Mouse (Mus musculus): Measurements from ENCODE around the gene Trim71. TPM values are rescaled to one million over a fixed set of nuclear protein-coding genes. Genes with fewer than 3 reads are reported as not detected.
"Not testable (repeated sequence)": the region's sequence is repeated elsewhere in the genome, so short reads cannot be mapped to it uniquely, and the experiment has no call there.

Gene Trim71
- polyA plus RNA-seq, 1 experiment: not detected

GRCm38 (mm10) chr9:114525891-114526290 lies 38.3 kb downstream of the Trim71 start:
- no peak for DNase-seq (ENCODE audit: low read depth)

GRCm38 (mm10) chr9:114525073-114525633 lies 39.0 kb downstream of the Trim71 start:
- no peak for DNase-seq (ENCODE audit: low read depth)

GRCm38 (mm10) chr9:114522501-114522900 lies 41.7 kb downstream of the Trim71 start:
- no peak for DNase-seq (ENCODE audit: low read depth)

DNA sequence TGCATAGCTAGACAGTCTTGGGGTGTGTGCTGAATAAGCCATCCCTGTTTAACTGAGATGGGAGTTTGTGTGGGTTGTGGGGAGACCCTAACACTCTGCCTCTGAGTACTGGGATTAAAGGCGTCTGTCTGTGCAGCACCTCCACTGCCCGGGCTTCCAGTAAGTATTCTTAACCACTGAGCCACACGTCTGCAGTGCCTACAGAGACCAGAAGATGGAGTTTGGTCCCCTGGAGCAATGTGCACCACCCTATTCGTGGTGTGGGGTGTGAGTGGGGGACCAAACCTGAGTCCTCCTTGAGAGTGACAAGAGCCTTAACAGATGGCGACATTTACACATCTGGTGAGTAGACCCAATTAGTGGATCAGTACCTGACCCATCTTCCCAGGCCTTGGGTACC lies 42.1 kb downstream of the Trim71 start:
- no peak for DNase-seq (ENCODE audit: low read depth)

DNA sequence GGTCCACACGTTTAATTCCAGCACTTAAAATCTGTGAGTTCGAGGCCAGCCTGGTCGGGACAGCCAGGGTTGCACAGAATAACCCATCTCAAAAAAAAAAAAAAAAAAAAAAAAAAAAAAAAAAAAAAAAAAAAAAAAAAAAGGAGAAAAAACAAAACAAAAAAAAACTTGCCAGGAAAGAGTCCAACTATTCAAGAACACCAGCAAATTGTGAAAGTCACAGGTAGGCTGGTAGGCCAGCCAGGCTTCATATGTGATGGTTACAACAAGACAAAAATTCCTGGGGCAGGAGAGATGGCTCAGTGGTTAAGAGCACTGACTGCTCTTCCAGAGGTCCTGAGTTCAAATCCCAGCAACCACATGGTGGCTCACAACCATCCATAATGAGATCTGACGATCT lies 43.6 kb downstream of the Trim71 start:
- DNase-seq (ENCODE audit: low read depth): not testable (repeated sequence)

GRCm38 (mm10) chr9:114518812-114519477 lies 45.2 kb downstream of the Trim71 start:
- DNase-seq (ENCODE audit: low read depth): no peak

DNA sequence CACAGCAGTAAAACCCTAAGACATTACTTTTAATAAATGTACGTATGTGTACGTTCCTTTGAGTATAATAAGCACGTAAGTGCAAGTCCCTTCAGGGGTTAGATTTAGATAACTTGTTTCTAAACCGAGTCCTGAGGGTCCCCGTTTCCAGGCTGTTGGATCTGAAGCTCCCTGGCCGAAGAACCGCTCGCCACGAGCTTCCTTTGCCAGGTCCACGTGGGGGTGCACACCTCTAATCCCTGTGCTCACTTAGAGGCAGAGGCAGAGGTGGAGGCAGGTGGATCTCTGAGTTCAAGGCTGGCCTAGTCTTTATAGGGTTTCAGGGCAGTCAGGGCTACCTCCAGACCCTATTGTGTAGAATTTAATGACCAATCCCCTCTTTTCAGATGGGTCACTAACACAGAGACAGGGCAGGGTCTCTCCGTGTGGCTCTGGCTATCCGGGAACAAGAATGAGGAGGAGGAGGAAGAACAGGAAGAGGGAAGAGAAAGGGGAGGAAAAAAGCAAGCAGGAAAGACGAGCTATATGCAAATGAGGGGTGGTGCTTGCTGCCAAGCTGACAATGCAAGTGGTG lies 46.2 kb downstream of the Trim71 start:
- no peak for DNase-seq (ENCODE audit: low read depth)

GRCm38 (mm10) chr9:114515364-114515763 lies 48.8 kb downstream of the Trim71 start, which contains the start of gene C130032M10Rik:
C130032M10Rik (plus strand) TSS chr9:114515697.
- no peak for DNase-seq (ENCODE audit: low read depth)

GRCm38 (mm10) chr9:114512831-114513230 lies 51.3 kb downstream of the Trim71 start:
- no peak for DNase-seq (ENCODE audit: low read depth)

DNA sequence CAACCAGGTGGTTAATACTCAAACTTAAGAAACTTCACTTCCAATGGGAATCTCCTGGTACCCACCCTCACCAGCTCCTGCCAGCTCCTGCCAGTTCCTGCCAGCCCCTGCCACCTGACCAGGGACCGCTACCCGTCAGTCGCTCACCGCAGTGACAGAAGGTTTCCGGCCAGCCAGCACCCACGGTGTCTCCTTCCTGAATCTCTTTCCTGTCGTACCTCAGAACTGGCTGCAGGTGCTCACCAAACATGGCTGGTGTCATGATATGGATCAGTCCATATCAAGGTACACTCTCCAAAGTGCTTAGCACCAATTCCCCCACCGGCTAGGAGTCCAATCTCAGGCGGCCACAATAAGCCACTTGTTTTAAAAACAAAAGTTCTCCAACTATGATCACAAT lies 54.4 kb downstream of the Trim71 start:
- DNase-seq (ENCODE audit: low read depth): no peak

GRCm38 (mm10) chr9:114507421-114507820 lies 56.7 kb downstream of the Trim71 start:
- DNase-seq (ENCODE audit: low read depth): no peak

DNA sequence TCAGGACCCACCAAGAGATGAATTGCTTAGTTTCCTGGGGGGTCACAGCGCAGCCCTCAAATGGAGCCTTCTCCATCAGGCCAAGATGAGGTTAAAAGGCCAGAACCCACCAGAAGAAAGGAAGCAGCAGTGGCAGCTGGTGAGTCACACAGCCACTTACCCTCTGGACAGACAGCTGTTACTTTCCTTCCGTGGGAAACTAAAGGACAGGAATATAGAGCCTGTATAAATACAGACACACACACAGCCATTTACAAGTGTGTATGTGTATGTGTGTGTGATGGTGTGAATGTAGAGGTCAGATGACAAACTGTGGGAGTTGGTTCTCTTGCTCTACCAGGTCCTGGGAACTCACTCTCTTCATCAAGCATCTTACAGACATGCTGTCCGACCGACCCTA lies 57.6 kb downstream of the Trim71 start:
- DNase-seq (ENCODE audit: low read depth): no peak

DNA sequence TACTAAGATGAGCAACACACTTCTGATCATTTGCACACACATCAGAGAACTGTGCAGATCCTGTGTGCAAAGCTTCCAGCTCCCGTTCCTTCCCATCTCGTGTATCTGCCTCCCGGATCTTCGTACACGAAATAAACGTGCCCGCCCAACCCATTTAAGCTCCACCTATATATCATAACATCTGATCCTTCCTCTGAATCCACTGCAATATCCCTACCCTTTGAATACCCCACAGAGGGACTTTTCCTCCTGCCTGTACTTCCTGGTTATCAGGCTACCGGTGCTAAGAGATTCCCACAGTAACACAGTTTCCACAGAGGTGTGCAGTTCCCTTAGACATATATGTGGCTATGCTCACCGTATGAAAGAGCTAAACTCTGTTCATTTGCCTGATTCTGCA lies 59.4 kb downstream of the Trim71 start, which contains the start of gene Ccr4:
TSS of gene Ccr4 (minus strand) at position 101 of the 400 bp plus-strand sequence.
- no peak for DNase-seq (ENCODE audit: low read depth)

GRCm38 (mm10) chr9:114502711-114503427 lies 61.3 kb downstream of the Trim71 start:
- no peak for DNase-seq (ENCODE audit: low read depth)

DNA sequence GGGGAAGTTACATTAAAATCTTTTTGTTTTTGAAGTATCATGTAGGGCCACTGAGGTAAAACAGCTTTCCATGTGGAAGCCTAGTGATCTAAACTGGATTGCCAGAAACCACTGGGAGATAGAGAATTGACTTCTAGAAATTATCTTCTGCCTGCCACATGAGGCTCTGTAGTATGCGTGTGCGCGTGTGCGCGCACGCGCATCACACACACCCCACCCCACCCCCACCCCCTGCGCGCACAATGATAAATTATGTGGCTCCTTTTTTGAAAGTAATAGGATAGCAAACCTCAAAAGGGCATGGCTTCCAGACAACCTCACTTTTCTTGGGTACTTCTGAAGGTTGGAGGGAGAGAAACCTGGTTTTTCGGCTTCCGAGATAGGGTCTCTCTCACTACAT lies 62.3 kb downstream of the Trim71 start:
- no peak for DNase-seq (ENCODE audit: low read depth)

DNA sequence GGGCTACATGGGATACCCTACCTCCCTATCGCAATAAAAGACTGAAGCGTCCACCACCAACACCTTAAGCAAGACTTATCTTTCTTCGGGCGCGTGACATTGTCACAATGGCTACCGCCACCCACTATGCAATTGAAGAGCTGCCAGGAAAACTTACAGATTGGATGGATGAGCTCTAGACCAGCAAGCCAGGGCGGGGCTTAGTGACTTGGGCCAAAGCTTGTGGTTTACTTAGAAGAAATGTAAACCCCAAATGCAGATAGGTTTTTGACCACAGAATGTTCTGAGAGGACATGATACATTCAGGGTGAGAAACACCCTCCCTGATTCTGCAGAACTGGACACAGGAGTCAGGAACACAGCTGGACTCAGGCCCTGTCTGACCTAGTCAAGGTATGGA lies 63.1 kb downstream of the Trim71 start:
- DNase-seq (ENCODE audit: low read depth): no peak

DNA sequence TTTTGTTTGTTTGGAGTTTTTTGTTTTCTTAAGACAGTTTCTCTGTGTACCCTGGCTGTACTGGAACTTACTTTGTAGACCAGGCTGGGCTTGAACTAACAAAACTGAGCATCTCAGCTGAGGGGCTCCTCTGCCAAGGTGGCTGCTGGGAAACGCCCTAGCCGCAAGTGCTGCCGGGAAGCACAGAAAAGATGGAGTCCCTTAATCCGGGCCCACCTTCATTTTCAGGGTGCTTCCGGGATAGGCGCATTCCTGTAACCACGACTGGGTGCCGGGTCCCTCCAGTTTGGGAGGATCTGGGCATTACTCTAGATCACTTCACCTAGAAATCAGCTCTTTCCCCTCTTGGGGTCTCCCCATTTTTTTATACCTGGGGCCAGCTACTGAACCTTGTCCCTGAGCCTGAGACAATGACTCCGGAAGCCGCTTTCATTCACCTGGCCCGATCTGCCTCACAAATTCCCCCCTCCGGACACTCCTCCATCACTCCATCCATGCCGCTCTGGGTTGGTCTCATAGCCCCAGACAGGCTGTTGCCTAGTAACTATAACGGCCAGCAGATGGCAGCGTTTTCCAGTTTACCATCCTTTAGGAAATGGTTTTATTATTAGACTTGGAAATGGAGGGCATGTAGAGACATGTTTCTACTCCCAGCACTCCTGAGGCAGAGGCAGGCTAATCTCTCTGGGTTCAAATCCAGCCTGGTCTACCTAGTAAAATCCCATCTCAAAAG lies 64.2 kb downstream of the Trim71 start:
- no peak for DNase-seq (ENCODE audit: low read depth)

DNA sequence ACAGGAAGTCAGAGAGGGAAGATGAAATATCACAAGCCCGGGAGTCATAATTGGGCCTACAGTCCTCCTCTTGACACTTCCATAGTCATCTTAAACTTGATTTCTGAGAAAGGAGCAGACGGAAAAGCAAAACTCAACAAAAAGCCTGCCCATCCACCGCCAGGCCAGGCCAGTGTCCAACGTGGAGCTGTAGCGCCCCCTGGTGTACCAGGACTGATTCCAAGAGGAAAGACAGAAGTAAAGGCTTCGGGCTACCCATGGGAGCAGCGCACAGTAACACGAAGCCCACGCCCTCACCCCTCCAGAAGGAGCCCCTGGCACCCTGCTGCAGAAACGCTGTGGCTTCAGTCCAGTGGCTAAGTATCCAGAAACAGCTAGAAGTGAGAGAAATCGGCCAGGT lies 66.0 kb downstream of the Trim71 start:
- DNase-seq (ENCODE audit: low read depth): no peak

DNA sequence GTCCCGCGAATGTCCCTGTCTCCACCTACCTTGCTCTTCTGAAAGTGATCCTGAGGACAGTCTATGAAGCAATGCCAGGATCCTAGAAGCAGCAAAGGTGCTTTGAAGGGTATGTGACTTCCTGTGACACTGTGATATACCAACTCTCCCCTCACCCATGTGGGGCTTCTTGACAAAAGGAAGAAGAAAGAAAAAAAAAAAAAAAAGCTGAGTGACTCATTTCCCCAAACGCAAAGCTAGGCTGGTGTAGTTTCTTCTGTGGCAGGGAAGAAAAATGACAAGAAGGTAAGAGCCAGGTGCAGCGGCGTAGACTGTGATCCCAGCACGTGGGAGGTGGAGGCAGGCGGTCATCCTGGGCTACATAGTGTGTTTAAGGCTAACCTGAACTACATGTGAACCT lies 67.7 kb downstream of the Trim71 start:
- DNase-seq (ENCODE audit: low read depth): no peak

GRCm38 (mm10) chr9:114487481-114488258 lies 76.5 kb downstream of the Trim71 start:
- no peak for DNase-seq (ENCODE audit: low read depth)

- DNase-seq (ENCODE audit: low read depth): no peak
These were observed 77.4 kb downstream of the Trim71 start for GRCm38 (mm10) chr9:114486808-114487207.
